Mouse (Mus musculus) megakaryocyte, embryonic 14.5 days (primary cell): ENCODE results near the gene Ldhb. TPM values are rescaled to one million over a fixed set of nuclear protein-coding genes. Genes with fewer than 3 reads are reported as not detected.
"Not testable (repeated sequence)": the region's sequence is repeated elsewhere in the genome, so short reads cannot be mapped to it uniquely, and the experiment has no call there.

Experiments
- H3K27me3 ChIP-seq: replicated peaks from 2 replicates; pipeline ENCODE3; 2012; ENCODE audit warnings: inconsistent platforms
- H3K36me3 ChIP-seq: replicated peaks from 2 replicates; pipeline ENCODE3; 2012; ENCODE audit warnings: low read length, inconsistent platforms, mixed read lengths
- H3K4me1 ChIP-seq: 2 replicates; pipeline ENCODE4 v1.6.1; 2012; ENCODE audit warnings: inconsistent platforms
- H3K4me3 ChIP-seq: replicated peaks from 2 replicates; pipeline ENCODE3; 2012; ENCODE audit warnings: moderate library complexity, mild to moderate bottlenecking, inconsistent platforms
- H3K9me3 ChIP-seq: 2 replicates; pipeline ENCODE4 v1.6.1; 2012; ENCODE audit warnings: inconsistent platforms
- FLI1 ChIP-seq: IDR thresholded peaks from 2 replicates; pipeline ENCODE4 v1.6.1; 2012; ENCODE audit warnings: low read length, inconsistent platforms, mixed read lengths
- GATA1 ChIP-seq: IDR thresholded peaks from 3 replicates; pipeline ENCODE4 v1.6.1; 2012; ENCODE audit warnings: mixed read lengths, low read length, inconsistent platforms, borderline replicate concordance
- polyA plus RNA-seq: library from polyadenylated mRNA; stranded (reverse); fragments of >175 nt; gene quantifications from 2 replicates; pipeline ENCODE4 v1.2.3, GENCODE M21; 2012; ENCODE audit warnings: low replicate concordance; ENCODE audit not compliant: insufficient read depth

Ldhb gene
- polyA plus RNA-seq, 1 experiment, result 0.29 TPM

DNA sequence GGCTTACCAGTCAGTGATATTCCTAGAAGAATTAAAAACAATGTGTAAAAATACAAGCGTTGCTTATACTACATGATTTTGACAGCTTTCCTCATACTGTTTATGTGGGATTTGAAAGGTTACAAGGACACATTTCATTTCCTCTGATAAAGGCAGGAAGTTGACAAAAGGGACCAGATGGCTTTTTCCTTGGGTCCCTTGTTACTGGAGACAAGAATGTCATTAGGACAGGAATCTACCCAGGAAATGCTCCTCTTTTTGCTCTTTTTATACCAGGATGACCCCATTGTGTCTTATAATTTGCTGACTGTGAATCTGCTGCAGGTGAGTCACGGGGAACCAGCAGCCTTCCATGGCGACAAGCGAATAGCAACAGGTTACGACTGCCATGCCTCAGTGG lies 32.4 kb upstream of the Ldhb start:
- Histone ChIP-seq H3K36me3 (no peaks in the 10 kb centered on the region), H3K4me1 (peaks cover 13% of the 10 kb centered on the region), H3K4me3 (no peak overlapping the region), H3K27me3 (no peaks in the 10 kb centered on the region), H3K9me3 (no peaks in the 10 kb centered on the region; the same call in 1 of the 2 replicates)
- TF ChIP-seq FLI1 (no peak), GATA1 (no peak)

- Histone ChIP-seq H3K36me3 (no peaks in the 10 kb centered on the region), H3K27me3 (no peaks in the 10 kb centered on the region), H3K9me3 (peaks cover 7% of the 10 kb centered on the region), H3K4me1 (peaks cover 13% of the 10 kb centered on the region), H3K4me3 (peak overlapping the region; percentile 17)
- no peak for TF ChIP-seq GATA1
These were observed 30.7 kb upstream of the Ldhb start for GRCm38 (mm10) chr6:142538503-142538902.

DNA sequence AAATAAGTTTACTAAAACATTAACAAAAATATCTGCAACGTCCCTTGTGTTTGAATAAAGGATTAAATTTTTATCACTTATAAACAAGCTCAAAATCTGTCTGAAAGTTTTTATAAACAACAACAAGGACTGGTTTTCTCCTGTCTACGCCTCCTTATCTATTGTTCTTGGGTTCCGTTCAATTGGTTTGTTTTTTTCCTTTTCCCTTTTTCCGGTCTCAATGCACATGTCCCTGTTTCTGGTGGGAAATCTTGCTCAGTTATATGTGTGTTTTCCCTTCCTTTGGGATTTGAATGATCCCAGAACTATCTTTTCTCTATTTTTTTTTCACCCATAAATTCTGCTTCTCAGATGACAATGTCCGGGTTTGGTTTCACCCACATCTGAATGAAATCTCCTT lies 25.7 kb upstream of the Ldhb start:
- H3K27me3 ChIP-seq, result no peaks in the 10 kb centered on the region
- H3K9me3 ChIP-seq, result peaks cover 7% of the 10 kb centered on the region
- TF ChIP-seq GATA1, result no peak
- TF ChIP-seq FLI1, result no peak
- peaks cover 2% of the 10 kb centered on the region; the same call in 1 of the 2 replicates for H3K4me1 ChIP-seq
- H3K36me3 ChIP-seq, result no peaks in the 10 kb centered on the region
- H3K4me3 ChIP-seq, result no peak overlapping the region

DNA sequence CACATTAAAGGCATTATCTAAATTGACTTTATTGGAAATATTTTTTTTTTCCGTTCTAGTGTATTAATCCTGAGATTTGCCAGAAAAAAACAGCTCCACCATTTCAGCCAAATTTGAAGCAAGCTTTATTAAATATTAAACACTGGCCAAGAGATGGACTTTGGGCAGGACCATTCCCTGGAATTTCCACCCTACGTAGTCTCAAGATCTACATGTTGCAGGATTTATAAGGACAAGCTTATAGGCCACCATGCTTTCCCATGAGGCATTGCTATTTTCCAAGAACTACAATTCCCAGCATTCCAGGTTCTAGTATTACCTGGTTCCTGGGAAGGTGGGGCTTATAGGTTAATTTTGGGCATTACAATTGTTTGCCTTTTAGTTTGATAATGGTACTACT lies 24.9 kb upstream of the Ldhb start:
- TF ChIP-seq GATA1 (no peak), FLI1 (no peak)

DNA sequence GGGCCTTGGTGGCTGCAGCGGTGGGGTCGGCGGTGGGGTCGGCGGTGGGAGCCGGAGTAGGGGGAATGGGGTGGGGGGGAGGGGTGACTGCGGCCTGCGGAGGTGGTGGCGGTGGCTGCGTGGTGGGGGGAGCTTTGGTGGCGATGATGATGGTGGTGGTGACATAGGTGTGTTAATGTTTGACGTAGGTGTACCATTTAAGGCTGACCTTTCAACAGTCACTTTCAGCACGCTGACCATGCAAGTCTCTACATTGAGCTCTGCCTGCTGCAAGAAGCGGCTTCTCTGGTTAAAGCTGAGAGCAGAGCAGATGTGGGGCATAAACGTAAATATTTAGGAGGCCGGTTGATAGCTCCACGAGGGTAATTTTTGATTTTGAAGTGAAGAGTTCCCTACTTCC lies 24.4 kb upstream of the Ldhb start:
- Histone ChIP-seq H3K27me3 (no peaks in the 10 kb centered on the region), H3K4me1 (no peaks in the 10 kb centered on the region), H3K36me3 (no peaks in the 10 kb centered on the region), H3K4me3 (no peak overlapping the region), H3K9me3 (peaks cover 7% of the 10 kb centered on the region)
- TF ChIP-seq FLI1 (no peak), GATA1 (no peak)

More for the DNA sequence above, 24.9 kb upstream of the Ldhb start:
- Histone ChIP-seq H3K4me1 (no peaks in the 10 kb centered on the region), H3K27me3 (no peaks in the 10 kb centered on the region), H3K36me3 (no peaks in the 10 kb centered on the region), H3K4me3 (no peak overlapping the region), H3K9me3 (peaks cover 7% of the 10 kb centered on the region)

DNA sequence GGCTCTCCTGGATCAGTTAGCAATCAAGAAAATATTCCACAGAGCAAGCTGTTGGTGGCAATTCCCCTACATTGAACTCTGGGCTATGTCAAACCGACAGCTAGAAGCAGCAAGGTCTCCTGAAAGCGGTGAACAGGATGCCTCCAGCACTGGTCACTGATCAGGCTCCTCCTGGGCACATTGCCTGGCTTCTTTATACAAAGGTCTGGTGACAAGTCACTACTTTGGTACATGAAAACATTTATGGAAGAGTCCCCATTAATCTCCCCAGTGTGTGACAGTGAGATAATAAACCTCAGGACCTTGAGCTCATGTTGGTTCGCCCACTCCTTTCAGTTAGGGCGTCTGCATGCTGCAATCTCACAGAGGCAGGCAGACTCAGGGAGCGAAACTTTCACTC lies 22.6 kb upstream of the Ldhb start:
- peaks cover 7% of the 10 kb centered on the region for H3K9me3 ChIP-seq
- H3K4me3 ChIP-seq, result no peak overlapping the region
- TF ChIP-seq FLI1, result no peak
- no peak for TF ChIP-seq GATA1
- H3K36me3 ChIP-seq, result no peaks in the 10 kb centered on the region
- H3K27me3 ChIP-seq, result no peaks in the 10 kb centered on the region
- no peaks in the 10 kb centered on the region; the same call in 1 of the 2 replicates for H3K4me1 ChIP-seq

DNA sequence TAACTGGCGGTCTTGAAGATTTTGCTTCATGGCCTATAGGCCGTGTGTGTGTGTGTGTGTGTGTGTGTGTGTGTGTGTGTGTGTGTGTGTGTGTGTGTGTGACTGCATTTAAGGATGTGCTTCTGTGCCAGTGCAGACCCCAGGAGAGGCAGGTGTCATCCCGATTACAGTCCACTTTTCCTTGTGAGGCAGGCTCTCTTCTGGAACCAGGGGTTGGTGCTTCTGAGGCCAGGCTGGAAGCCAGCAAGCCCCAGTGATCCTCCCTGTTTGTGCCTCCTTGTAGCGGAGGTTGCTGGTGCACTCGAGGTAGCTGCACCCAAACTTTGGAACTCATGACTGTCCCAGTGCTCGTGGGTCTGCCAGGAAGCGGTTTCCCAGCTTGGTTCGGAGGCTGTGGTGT lies 21.9 kb upstream of the Ldhb start:
- Histone ChIP-seq H3K36me3 (no peaks in the 10 kb centered on the region), H3K27me3 (no peaks in the 10 kb centered on the region), H3K4me1 (peaks cover 2% of the 10 kb centered on the region; the same call in 1 of the 2 replicates), H3K9me3 (peaks cover 6% of the 10 kb centered on the region), H3K4me3 (no peak overlapping the region)
- TF ChIP-seq FLI1 (no peak), GATA1 (no peak)

GRCm38 (mm10) chr6:142527931-142528562 lies 20.3 kb upstream of the Ldhb start:
- H3K27me3 ChIP-seq, result peaks cover 5% of the 10 kb centered on the region
- peaks cover 7% of the 10 kb centered on the region; the same call in 1 of the 2 replicates for H3K4me1 ChIP-seq
- TF ChIP-seq GATA1 (no peak), FLI1 (no peak)
- H3K4me3 ChIP-seq, result no peak overlapping the region
- H3K9me3 ChIP-seq, result no peaks in the 10 kb centered on the region
- no peaks in the 10 kb centered on the region for H3K36me3 ChIP-seq

DNA sequence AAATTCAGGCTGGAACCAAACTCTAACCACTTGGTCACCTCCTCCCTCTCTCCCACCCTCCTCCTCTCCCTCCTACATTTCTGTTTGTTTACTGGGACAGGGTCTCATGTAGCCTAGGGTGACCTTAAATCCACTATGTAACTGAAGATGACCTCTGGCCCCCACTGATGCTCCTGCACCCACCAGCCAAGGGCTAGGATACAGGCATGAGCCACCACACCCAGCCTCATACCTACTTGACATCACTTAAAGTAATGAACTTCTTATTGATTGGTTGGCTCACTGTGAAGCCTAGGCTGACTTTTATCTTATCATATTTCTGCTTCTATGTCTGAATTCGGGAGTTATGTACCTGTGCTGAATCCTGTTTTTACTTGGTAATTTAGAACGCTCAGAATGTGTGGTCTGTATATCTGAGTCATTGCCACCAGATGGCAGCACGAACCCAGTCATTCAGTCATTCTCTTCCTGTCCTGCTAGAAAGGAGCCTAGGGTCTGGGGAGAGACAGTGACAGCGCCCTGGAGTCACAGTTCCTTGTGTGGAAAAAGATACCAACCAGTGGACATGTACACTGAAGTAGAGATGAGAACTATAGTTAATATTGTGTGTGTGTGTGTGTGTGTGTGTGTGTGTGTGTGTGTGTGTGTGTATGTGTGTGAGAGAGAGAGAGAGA lies 17.0 kb upstream of the Ldhb start:
- no peaks in the 10 kb centered on the region for H3K36me3 ChIP-seq
- TF ChIP-seq FLI1 (no peak), GATA1 (no peak)
- no peaks in the 10 kb centered on the region for H3K9me3 ChIP-seq
- peaks cover 7% of the 10 kb centered on the region for H3K27me3 ChIP-seq
- H3K4me3 ChIP-seq, result no peak overlapping the region
- peaks cover 7% of the 10 kb centered on the region; the same call in 1 of the 2 replicates for H3K4me1 ChIP-seq

DNA sequence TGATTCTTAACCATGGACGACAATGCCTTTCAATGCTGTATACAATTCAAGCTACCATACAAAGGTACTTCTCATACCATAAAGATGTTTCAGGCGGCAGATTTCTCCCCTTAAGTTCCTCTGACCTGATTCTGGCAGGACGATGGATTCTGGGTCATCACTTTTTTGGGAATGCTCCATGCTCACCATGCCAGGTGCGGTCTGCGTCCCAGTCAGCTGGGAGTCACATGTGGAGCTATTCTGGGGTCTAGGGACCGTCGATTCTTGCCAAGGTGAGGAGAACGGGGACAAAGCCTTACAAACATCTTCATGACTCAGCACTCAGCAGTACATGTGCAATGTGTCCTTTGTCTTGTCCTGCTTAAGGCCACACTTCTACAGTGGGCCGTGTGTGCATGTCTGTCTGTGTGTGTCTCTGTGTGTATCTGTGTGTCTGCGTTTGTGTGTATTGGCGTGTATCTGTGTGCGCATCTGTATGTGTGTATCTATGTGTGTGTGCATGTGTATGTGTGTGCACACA lies 13.9 kb upstream of the Ldhb start:
- peak overlapping the region; percentile 21 for H3K4me3 ChIP-seq
- TF ChIP-seq GATA1 (no peak), FLI1 (no peak)
- peaks cover 16% of the 10 kb centered on the region for H3K4me1 ChIP-seq
- peaks cover 16% of the 10 kb centered on the region for H3K27me3 ChIP-seq
- H3K9me3 ChIP-seq, result no peaks in the 10 kb centered on the region
- H3K36me3 ChIP-seq, result no peaks in the 10 kb centered on the region

DNA sequence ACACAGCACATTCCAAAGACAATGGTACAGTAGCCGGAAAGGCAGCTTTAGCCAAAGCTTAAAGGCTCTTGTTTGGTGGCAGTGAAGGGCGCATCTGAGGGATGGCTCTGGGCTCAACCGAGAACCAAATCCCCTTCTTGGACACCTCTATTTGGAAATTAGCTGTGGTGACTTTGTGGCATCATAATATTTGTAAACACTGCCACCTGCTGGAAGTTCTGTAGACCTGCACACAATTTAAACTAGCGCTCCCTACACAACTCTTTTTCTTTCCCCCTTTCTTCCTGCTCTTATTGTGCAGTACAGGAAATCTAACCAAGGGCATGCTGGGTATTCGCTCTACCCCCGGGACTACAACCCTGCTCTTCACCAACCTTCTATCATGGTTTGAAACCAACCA lies 11.4 kb upstream of the Ldhb start:
- peaks cover 22% of the 10 kb centered on the region for H3K27me3 ChIP-seq
- H3K9me3 ChIP-seq, result no peaks in the 10 kb centered on the region
- TF ChIP-seq GATA1 (no peak), FLI1 (no peak)
- H3K4me1 ChIP-seq, result peaks cover 12% of the 10 kb centered on the region
- peak overlapping the region; percentile 10 for H3K4me3 ChIP-seq
- H3K36me3 ChIP-seq, result no peaks in the 10 kb centered on the region

DNA sequence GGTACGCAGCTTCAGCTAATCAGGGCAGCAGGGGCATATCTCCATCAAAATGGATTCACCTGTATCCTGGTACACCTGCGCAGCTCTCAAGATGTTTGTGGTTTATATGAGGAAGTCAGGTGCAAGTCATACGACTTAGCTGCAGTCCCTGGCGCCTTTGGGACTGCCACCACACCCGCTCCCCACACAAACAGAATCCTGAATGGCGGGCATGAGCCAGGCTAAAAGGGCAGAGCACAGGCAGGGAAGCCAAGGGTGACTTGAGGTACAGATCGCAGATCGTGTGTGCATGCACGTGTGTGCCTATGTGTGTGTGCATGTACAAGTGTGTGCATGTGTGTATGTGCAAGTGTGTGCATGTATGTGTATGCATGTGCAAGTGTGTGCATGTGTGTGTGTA lies 7.6 kb upstream of the Ldhb start:
- Histone ChIP-seq H3K27me3 (peaks cover 33% of the 10 kb centered on the region), H3K4me1 (peaks cover 12% of the 10 kb centered on the region), H3K4me3 (peak overlapping the region; percentile 82)
- not testable (repeated sequence) for H3K36me3 ChIP-seq, H3K9me3 ChIP-seq
